Mouse (Mus musculus) hindbrain, embryonic 14.5 days (tissue): ENCODE results near the gene Tln2. TPM values are rescaled to one million over a fixed set of nuclear protein-coding genes. Genes with fewer than 3 reads are reported as not detected.

Source experiments
- ATAC-seq: fragments of 200-750 bp; cut with Nextera tagmentation; 2 replicates; pipeline ENCODE4 v1.8.0; 2017; ENCODE audit warnings: moderate number of reproducible peaks, mild to moderate bottlenecking, moderate TSS enrichment, moderate library complexity; ENCODE audit not compliant: low FRiP score
- DNase-seq: peaks from one replicate; pipeline ENCODE4 v3.0.0-alpha.2; 2015; ENCODE audit warnings: low spot score
- H3K27ac ChIP-seq: fragments of 300-500 bp; sonication (generic); 2 replicates; pipeline ENCODE4 v1.5.1; 2014; ENCODE audit warnings: mild to moderate bottlenecking, moderate library complexity
- H3K27me3 ChIP-seq: fragments of 300-500 bp; sonication (generic); 2 replicates; pipeline ENCODE4 v1.6.1; 2014; ENCODE audit warnings: mild to moderate bottlenecking, low read length, mixed read lengths; ENCODE audit not compliant: control insufficient read depth, insufficient read depth
- H3K36me3 ChIP-seq: fragments of 300-500 bp; sonication (generic); replicated peaks from 2 replicates; pipeline ENCODE4 v1.6.1; 2014; ENCODE audit not compliant: control insufficient read depth, insufficient read depth
- H3K4me1 ChIP-seq: fragments of 300-500 bp; sonication (generic); replicated peaks from 2 replicates; pipeline ENCODE4 v1.6.1; 2014; ENCODE audit warnings: antibody characterized with exemption, low read length, mixed read lengths; ENCODE audit not compliant: control insufficient read depth, insufficient read depth
- H3K4me2 ChIP-seq: fragments of 300-500 bp; sonication (generic); replicated peaks from 2 replicates; pipeline ENCODE4 v1.6.1; 2014; ENCODE audit warnings: mild to moderate bottlenecking, moderate library complexity
- H3K4me3 ChIP-seq: fragments of 300-500 bp; sonication (generic); replicated peaks from 2 replicates; pipeline ENCODE4 v1.5.1; 2014; ENCODE audit warnings: mild to moderate bottlenecking, low read length
- H3K9ac ChIP-seq: fragments of 300-500 bp; sonication (generic); 2 replicates; pipeline ENCODE4 v1.6.1; 2014
- H3K9me3 ChIP-seq: fragments of 300-500 bp; sonication (generic); 2 replicates; pipeline ENCODE4 v1.6.1; 2016; ENCODE audit warnings: low read length; ENCODE audit not compliant: control insufficient read depth
- WGBS: fragments of 180-500 bp; shearing (Covaris S2); extraction: QIAGEN DNeasy Blood & Tissue Kit; methylation state at CpG from one replicate; pipeline ENCODE4 v1.1.7; 2014; 5-methylcytosine and 5-hydroxymethylcytosine counted together
- polyA plus RNA-seq: library from polyadenylated mRNA; unstranded; fragments of >200 nt; fragmentation: Nextera tagmentation; extraction: Ambion mirVana; gene quantifications from 2 replicates; pipeline ENCODE4 v1.2.1, GENCODE M21; 2014

Tln2 gene
- polyA plus RNA-seq, 1 experiment from 2014 or later: 41.5 TPM

DNA sequence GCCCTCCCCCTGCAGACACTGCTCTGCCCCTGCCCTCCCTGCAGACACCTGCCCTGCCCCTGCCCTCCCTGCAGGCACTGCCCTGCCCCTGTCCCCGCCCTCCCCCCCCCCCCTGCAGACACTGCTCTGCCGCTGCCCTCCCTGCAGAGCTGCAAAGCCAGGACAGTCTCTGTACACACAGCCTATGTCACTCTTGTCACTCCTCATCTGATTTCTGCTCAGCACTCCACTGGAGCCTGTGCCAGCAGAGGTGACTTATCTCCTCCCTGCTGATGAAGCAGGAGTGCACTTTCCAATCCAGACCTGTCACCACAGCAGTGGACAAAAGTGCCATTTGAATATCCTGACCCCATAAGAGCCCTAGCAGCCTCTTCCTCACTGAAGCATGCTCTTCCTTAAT lies 118.0 kb downstream of the Tln2 start:
- H3K9ac ChIP-seq: no peak overlapping the region
- WGBS: 25% methylated on average over 1 of the region's 2 CpGs
- no peaks in the 10 kb centered on the region for H3K9me3 ChIP-seq
- H3K4me2 ChIP-seq: no peak overlapping the region
- ATAC-seq (no peak), DNase-seq (no peak)
- no peaks in the 10 kb centered on the region for H3K27me3 ChIP-seq
- H3K36me3 ChIP-seq: no peaks in the 10 kb centered on the region
- no peak overlapping the region; the same call in 1 of the 2 replicates for H3K27ac ChIP-seq
- no peaks in the 10 kb centered on the region; the same call in 1 of the 2 replicates for H3K4me1 ChIP-seq
- no peak overlapping the region for H3K4me3 ChIP-seq

DNA sequence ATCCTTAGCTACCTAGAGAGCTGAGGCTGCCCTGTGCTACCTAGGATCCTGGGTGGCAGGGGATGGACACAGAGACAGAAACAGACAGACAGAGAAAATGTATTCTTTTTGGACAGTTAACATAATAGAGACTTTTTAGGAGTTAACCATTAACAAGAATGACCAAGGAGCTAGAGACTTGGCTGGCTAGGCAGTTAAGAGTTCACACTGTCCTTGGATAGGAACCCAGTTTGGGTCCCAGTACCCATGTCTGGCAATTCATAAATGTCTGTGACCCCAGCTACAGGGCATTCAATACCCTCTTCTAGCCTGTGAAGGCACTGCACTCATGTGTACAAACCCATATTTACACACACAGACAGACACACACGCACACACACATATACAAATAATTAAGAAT lies 122.0 kb downstream of the Tln2 start:
- H3K9ac ChIP-seq: no peak overlapping the region
- no peak overlapping the region for H3K27ac ChIP-seq
- peaks cover 9% of the 10 kb centered on the region for H3K4me1 ChIP-seq
- ATAC-seq: no peak
- H3K9me3 ChIP-seq: no peaks in the 10 kb centered on the region
- no peak for DNase-seq
- no peak overlapping the region for H3K4me2 ChIP-seq
- H3K4me3 ChIP-seq: no peak overlapping the region
- no peaks in the 10 kb centered on the region for H3K27me3 ChIP-seq
- H3K36me3 ChIP-seq: no peaks in the 10 kb centered on the region
- 96% methylated on average over 1 of the region's 1 CpGs for WGBS

DNA sequence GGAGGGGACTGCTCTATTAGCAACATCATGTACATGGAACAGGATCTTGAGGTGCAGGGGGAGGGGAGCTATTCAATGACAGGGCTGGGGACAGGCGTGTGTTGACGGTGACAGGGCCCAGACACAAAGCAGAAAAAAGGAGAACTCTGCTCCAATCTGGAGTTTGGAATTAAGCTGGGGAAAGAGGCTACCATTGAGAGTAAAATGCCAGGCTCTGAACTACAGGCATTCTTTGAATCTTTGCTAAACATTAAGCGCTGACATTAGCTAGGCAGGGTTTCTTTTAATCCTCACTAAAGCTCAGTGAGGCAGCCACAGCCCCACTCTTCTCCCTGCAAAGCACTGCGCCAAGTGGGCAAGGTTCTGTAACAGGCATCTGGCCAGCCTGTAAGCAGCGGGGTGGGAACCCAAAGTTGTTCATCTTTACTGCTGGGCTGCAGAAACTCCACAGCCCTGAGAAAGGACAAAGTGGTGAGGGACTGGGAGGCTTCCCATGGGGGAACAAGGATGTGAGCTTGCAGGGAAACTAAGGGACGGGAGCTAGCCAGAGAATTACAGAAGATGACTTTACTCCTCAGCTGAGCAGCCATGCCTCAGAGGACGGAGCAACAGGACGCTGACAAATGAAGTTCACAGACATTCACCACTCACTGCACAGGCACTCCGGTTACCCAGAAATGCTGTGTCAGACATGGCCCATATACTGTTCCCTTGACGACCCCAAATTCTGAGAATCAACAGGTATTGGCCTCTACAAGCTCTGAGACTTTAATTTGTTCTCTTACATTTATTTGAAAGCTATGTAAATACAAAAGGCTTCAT lies 124.0 kb downstream of the Tln2 start:
- Histone ChIP-seq H3K4me1 (peaks cover 9% of the 10 kb centered on the region), H3K9me3 (no peaks in the 10 kb centered on the region), H3K9ac (peak overlapping the region; percentile 4; the same call in 1 of the 2 replicates), H3K36me3 (no peaks in the 10 kb centered on the region), H3K27ac (peak overlapping the region; percentile 66; the same call in 1 of the 2 replicates), H3K4me3 (no peak overlapping the region), H3K27me3 (no peaks in the 10 kb centered on the region), H3K4me2 (0 out of 2 replicates have a peak overlapping the region, but pooled peaks have one; percentile 0)
- WGBS: 29% methylated on average over 10 of the region's 10 CpGs
- peak; percentile 45 for DNase-seq
- ATAC-seq: peak; percentile 37; the same call in 1 of the 2 replicates

DNA sequence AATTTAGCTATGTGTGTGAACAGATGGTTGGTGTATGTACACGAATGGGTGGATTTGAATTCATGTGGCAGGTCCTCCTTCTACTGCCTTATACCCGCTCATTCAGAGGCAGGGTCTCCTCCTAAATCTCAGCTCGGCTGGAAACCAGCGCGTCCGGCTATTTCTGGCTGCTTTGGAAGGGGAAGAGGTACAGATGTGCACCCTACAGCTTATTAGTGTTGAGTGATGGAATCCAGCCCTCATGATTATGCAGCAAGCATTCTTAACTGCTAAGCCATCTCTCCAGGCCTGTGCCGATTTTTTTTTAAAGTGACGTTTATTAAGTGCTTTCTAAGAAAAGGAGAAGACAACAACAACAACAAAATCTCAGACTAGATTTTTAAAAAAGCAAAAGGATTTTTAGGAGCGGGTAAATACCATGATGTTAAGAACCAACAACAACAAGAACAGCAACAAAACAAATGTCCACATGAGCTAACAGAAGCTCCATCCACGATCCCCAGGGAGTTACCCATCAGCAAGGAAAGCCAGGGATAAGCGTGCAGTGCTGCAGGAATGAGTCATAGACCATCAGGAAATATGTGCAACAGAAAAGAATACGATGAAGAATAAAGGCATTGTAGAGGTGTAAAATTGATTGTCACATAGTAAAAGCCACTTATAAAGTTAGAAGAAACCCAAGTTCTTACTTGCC lies 130.2 kb downstream of the Tln2 start:
- H3K27ac ChIP-seq: no peak overlapping the region
- no peaks in the 10 kb centered on the region for H3K4me1 ChIP-seq
- H3K9ac ChIP-seq: no peak overlapping the region
- WGBS: 71% methylated on average over 12 of the region's 12 CpGs
- no peak overlapping the region for H3K4me2 ChIP-seq
- H3K4me3 ChIP-seq: no peak overlapping the region
- no peaks in the 10 kb centered on the region for H3K36me3 ChIP-seq
- no peaks in the 10 kb centered on the region for H3K27me3 ChIP-seq
- DNase-seq (no peak), ATAC-seq (no peak)
- H3K9me3 ChIP-seq: no peaks in the 10 kb centered on the region

DNA sequence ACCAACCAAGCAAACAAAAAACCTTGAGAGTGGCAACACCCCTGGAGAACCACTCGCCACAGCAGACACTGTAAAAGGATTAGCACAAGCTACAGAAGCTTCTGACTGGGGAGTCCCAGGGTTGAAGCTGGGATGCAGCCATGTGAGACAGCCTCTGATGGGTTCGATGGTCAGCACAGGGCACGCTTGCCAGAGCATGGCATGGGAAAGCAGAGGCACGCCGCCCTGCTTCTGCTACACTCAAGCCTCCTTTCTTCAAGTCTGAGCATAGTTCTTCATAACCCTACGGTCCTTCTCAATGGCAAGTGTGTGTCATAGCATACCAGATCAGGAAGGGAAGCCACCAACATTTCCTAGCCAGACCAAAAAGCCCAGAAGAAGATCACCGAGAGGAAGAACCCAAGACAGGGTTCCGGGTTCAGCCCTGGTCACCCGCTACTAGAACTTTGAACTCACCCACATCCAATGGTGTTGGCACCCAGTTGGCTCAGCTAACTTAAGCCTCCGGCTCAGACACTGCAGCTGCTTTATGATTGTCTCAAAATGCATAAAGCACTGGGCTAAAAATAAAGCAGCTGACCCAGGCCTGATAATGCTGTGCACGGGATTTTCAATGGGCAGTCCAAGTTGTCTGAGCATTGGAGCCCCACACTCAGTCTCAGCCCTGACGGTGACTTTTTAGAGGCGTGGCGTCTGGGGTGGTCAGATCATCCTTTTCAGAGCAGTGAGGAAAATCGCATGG lies 131.0 kb downstream of the Tln2 start:
- H3K4me3 ChIP-seq: no peak overlapping the region
- H3K27ac ChIP-seq: no peak overlapping the region
- WGBS: 84% methylated on average over 15 of the region's 15 CpGs
- ATAC-seq (no peak), DNase-seq (no peak)
- H3K9ac ChIP-seq: no peak overlapping the region
- H3K27me3 ChIP-seq: no peaks in the 10 kb centered on the region
- no peaks in the 10 kb centered on the region for H3K9me3 ChIP-seq
- no peaks in the 10 kb centered on the region for H3K4me1 ChIP-seq
- no peak overlapping the region for H3K4me2 ChIP-seq
- no peaks in the 10 kb centered on the region for H3K36me3 ChIP-seq

DNA sequence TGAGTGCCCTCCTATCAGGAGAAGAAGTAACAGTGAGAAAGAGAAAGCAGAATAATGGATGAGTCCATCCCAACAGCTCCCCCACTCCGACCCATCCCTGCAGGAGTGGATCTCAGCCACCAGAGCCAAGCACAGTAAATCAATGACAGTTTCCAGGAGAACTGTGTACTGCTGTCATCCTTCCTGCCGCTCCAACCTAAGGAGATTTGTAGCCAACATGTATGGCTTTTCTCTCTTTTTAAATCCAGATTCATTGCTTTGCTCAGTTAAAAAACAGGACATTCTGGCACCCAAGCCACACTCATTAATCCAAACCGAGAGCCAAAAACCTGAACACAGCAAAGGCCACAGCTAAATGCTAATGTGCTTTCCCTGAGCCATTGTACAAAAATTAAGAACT lies 133.2 kb downstream of the Tln2 start:
- DNase-seq (peak; percentile 46), ATAC-seq (no peak)
- no peak overlapping the region for H3K27ac ChIP-seq
- no peaks in the 10 kb centered on the region for H3K4me1 ChIP-seq
- H3K4me3 ChIP-seq: no peak overlapping the region
- H3K27me3 ChIP-seq: no peaks in the 10 kb centered on the region
- no peaks in the 10 kb centered on the region for H3K36me3 ChIP-seq
- H3K9me3 ChIP-seq: no peaks in the 10 kb centered on the region
- H3K9ac ChIP-seq: no peak overlapping the region
- no peak overlapping the region for H3K4me2 ChIP-seq
- WGBS: 51% methylated on average over 3 of the region's 3 CpGs

DNA sequence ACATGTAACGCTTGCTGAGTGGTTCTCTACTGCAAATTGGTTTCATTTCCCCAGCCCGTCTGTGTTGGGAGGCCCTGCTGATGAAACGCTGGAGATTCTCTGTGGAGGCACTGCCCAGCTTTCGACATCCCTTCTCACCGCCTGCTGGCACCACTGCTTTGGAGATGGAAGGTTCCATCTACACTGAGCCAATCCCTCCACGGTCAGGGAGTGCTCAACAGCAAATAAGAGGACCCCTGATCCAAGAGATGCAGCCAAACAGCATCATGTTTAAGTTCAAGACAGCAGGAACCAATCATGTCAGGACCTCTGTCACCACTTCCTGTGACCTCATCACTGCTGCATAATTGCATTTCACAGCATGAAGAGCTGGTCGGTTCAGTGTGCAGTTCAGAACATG lies 135.4 kb downstream of the Tln2 start:
- H3K27ac ChIP-seq: no peak overlapping the region
- ATAC-seq (no peak), DNase-seq (no peak)
- no peak overlapping the region for H3K4me3 ChIP-seq
- H3K36me3 ChIP-seq: no peaks in the 10 kb centered on the region
- WGBS: 68% methylated on average over 7 of the region's 7 CpGs
- H3K4me1 ChIP-seq: no peaks in the 10 kb centered on the region
- H3K27me3 ChIP-seq: no peaks in the 10 kb centered on the region
- H3K4me2 ChIP-seq: no peak overlapping the region
- no peak overlapping the region for H3K9ac ChIP-seq
- H3K9me3 ChIP-seq: no peaks in the 10 kb centered on the region

DNA sequence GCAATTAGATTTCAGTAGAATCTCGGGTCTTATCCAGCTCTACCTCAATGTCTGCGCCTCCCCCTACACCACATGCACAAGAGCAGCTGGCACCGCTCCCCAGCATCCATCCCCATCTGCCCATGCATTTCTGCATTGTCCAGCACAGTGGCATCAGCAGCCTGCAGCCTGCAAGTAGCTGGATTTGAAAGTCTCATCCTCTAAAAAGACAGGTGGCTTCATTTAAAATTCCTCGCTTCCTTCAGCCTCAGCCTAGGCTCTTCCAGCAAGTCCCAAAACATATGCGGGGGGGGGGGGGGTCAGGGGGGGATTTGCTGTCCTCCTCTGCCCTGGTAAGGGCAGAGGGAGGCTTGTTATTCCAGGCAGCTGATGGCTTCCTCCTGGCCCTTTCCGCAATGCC lies 141.4 kb downstream of the Tln2 start:
- Histone ChIP-seq H3K4me3 (no peak overlapping the region), H3K36me3 (no peaks in the 10 kb centered on the region), H3K4me1 (peaks cover 3% of the 10 kb centered on the region; the same call in 1 of the 2 replicates), H3K4me2 (no peak overlapping the region), H3K27me3 (no peaks in the 10 kb centered on the region), H3K9ac (no peak overlapping the region), H3K27ac (no peak overlapping the region), H3K9me3 (no peaks in the 10 kb centered on the region)
- WGBS: 58% methylated on average over 6 of the region's 6 CpGs
- DNase-seq (no peak), ATAC-seq (peak; percentile 60; the same call in 1 of the 2 replicates)

DNA sequence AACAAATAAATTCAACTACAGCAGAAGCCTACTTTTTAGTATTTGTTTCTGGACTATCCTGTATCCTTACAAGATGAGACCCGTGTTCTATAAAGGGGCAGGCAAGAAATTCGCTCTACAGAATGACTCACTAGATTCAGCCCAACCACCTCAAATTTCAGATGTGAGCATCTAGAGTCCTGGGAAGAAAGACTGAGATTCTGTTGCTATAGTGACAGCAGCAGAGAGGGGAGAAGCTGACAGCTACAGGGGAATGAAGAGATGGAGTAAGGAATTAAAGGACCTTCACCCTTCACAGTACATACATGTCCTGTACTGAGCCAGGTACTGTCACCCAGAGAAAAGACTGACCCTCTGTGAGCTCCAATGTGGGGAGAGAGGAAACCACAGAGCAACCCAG lies 148.8 kb downstream of the Tln2 start:
- no peaks in the 10 kb centered on the region for H3K9me3 ChIP-seq
- no peak overlapping the region for H3K27ac ChIP-seq
- no peaks in the 10 kb centered on the region for H3K36me3 ChIP-seq
- no peak for DNase-seq
- WGBS: 83% methylated on average over 2 of the region's 2 CpGs
- no peak overlapping the region for H3K4me3 ChIP-seq
- H3K27me3 ChIP-seq: no peaks in the 10 kb centered on the region
- no peak overlapping the region for H3K9ac ChIP-seq
- H3K4me2 ChIP-seq: no peak overlapping the region
- no peak for ATAC-seq
- H3K4me1 ChIP-seq: no peaks in the 10 kb centered on the region
